Mouse (Mus musculus) liver, embryonic 14.5 days (tissue): ENCODE measurements at regions not wholly inside any gene's neighbourhood (a gene's known extent, or its start where the extent isn't known, plus 50 kb on each side); places are given as distances from the start of the nearest gene placed in this dataset.

Source experiments
- ATAC-seq: fragments of 200-750 bp; cut with Nextera tagmentation; 2 replicates; pipeline ENCODE4 v1.8.0; 2017; ENCODE audit warnings: moderate number of reproducible peaks, mild to moderate bottlenecking, moderate library complexity; ENCODE audit not compliant: insufficient read depth
- DNase-seq, 3 experiments: peaks; one replicate each; pipeline ENCODE4 v3.0.0-alpha.2; 2012 to 2013; ENCODE audit warnings: low read depth in 3 of 3, low spot score in 3 of 3
- H3K27ac ChIP-seq: fragments of 300-500 bp; sonication (generic); 2 replicates; pipeline ENCODE4 v1.5.1; 2014; ENCODE audit warnings: moderate library complexity, mild to moderate bottlenecking, control low read depth, inconsistent platforms
- H3K27me3 ChIP-seq: fragments of 300-500 bp; sonication (generic); 2 replicates; pipeline ENCODE4 v1.6.1; 2014; ENCODE audit warnings: mild to moderate bottlenecking, low read length, moderate library complexity; ENCODE audit not compliant: control insufficient read depth, insufficient read depth
- H3K36me3 ChIP-seq: fragments of 300-500 bp; sonication (generic); replicated peaks from 2 replicates; pipeline ENCODE4 v1.6.1; 2014; ENCODE audit warnings: low read depth; ENCODE audit not compliant: control insufficient read depth, insufficient read depth
- H3K4me1 ChIP-seq, 2 experiments: fragments of 200-500 bp in 1 of 2; fragments of 300-500 bp in 1 of 2; sonication (generic) in 1 of 2; replicated peaks; 2 replicates each; pipeline ENCODE4 v1.6.1; 2012 to 2014; ENCODE audit warnings: antibody characterized with exemption in 1 of 2, inconsistent platforms in 1 of 2, low read length in 1 of 2; ENCODE audit not compliant: control insufficient read depth in 2 of 2, insufficient read depth in 2 of 2
- H3K4me2 ChIP-seq: fragments of 300-500 bp; sonication (generic); 2 replicates; pipeline ENCODE4 v1.6.1; 2014; ENCODE audit warnings: low read depth, mild to moderate bottlenecking, control low read depth, moderate library complexity
- H3K4me3 ChIP-seq, 2 experiments: fragments of 200-500 bp in 1 of 2; fragments of 300-500 bp in 1 of 2; sonication (generic) in 1 of 2; 2 replicates each; pipeline ENCODE4 v1.5.1; 2012 to 2014; ENCODE audit warnings: low read depth in 2 of 2, low read length in 2 of 2, mild to moderate bottlenecking in 2 of 2, control low read depth in 1 of 2, inconsistent platforms in 1 of 2, moderate library complexity in 1 of 2; ENCODE audit not compliant: insufficient read depth in 1 of 2
- H3K9ac ChIP-seq: fragments of 300-500 bp; sonication (generic); replicated peaks from 2 replicates; pipeline ENCODE4 v1.6.1; 2014; ENCODE audit warnings: mild to moderate bottlenecking, control low read depth, moderate library complexity
- H3K9me3 ChIP-seq: fragments of 300-500 bp; sonication (generic); 2 replicates; pipeline ENCODE4 v1.6.1; 2016; ENCODE audit warnings: low read length, mixed read lengths; ENCODE audit not compliant: control insufficient read depth
- CTCF ChIP-seq: IDR thresholded peaks from 2 replicates; pipeline ENCODE4 v1.5.1; 2016; ENCODE audit warnings: antibody characterized with exemption, low read depth, control low read depth
- EP300 ChIP-seq: IDR thresholded peaks from 2 replicates; pipeline ENCODE4 v1.6.1; 2016; ENCODE audit warnings: antibody characterized with exemption, low read depth
- WGBS: fragments of 180-500 bp; shearing (Covaris S2); extraction: QIAGEN DNeasy Blood & Tissue Kit; methylation state at CpG from one replicate; pipeline ENCODE4 v1.1.7; 2014; ENCODE audit not compliant: insufficient replicate concordance; 5-methylcytosine and 5-hydroxymethylcytosine counted together

- Histone ChIP-seq H3K27ac (no peak overlapping the region), H3K27me3 (no peaks in the 10 kb centered on the region), H3K9me3 (no peaks in the 10 kb centered on the region), H3K4me1 (0 out of 4 replicates have a peak, but pooled peaks cover 0 to 2% of the 10 kb centered on the region in 2 experiments), H3K4me2 (no peak overlapping the region), H3K9ac (no peak overlapping the region), H3K36me3 (no peaks in the 10 kb centered on the region), H3K4me3 (no peak overlapping the region)
- DNase-seq (no peak), ATAC-seq (no peak)
- TF ChIP-seq CTCF, result no peak
- WGBS, result 73% methylated on average over 8 of the region's 8 CpGs
Measured at GRCm38 (mm10) chr3:66574321-66574720, 277.7 kb upstream of the Veph1 start.

GRCm38 (mm10) chr3:66572887-66573519 lies 276.4 kb upstream of the Veph1 start:
- no peak for ATAC-seq
- no peaks in the 10 kb centered on the region for H3K9me3 ChIP-seq
- TF ChIP-seq CTCF (no peak), EP300 (no peak)

GRCm38 (mm10) chr3:66570342-66570741 lies 273.7 kb upstream of the Veph1 start:
- TF ChIP-seq CTCF (peak; percentile 80), EP300 (no peak)
- Histone ChIP-seq H3K9ac (no peak overlapping the region), H3K27me3 (no peaks in the 10 kb centered on the region), H3K4me3 (no peak overlapping the region), H3K4me1 (no peaks in the 10 kb centered on the region), H3K36me3 (no peaks in the 10 kb centered on the region), H3K27ac (no peak overlapping the region), H3K9me3 (no peaks in the 10 kb centered on the region), H3K4me2 (no peak overlapping the region)
- ATAC-seq, result no peak
- DNase-seq, result no peak
- 56% methylated on average over 5 of the region's 5 CpGs for WGBS

More at GRCm38 (mm10) chr3:66572887-66573519, 276.4 kb upstream of the Veph1 start:
- Histone ChIP-seq H3K4me1 (0 out of 4 replicates have a peak, but pooled peaks cover 0 to 2% of the 10 kb centered on the region in 2 experiments), H3K36me3 (no peaks in the 10 kb centered on the region), H3K4me2 (no peak overlapping the region), H3K4me3 (no peak overlapping the region), H3K9ac (no peak overlapping the region), H3K27ac (no peak overlapping the region), H3K27me3 (no peaks in the 10 kb centered on the region)
- WGBS, result 67% methylated on average over 12 of the region's 12 CpGs
- no peak for DNase-seq

- H3K4me1 ChIP-seq, result peaks cover 0 to 2% of the 10 kb centered on the region in 2 experiments; a peak in 1 of 4 replicates
- no peak overlapping the region for H3K9ac ChIP-seq
- no peak overlapping the region for H3K4me3 ChIP-seq
- ATAC-seq (no peak), DNase-seq (no peak)
- H3K27ac ChIP-seq, result no peak overlapping the region
- no peaks in the 10 kb centered on the region for H3K9me3 ChIP-seq
- TF ChIP-seq EP300 (no peak), CTCF (no peak)
- no peak overlapping the region for H3K4me2 ChIP-seq
- no peaks in the 10 kb centered on the region for H3K27me3 ChIP-seq
- no peaks in the 10 kb centered on the region for H3K36me3 ChIP-seq
- WGBS, result 46% methylated on average over 7 of the region's 7 CpGs
Measured at GRCm38 (mm10) chr3:66564268-66565245, 267.9 kb upstream of the Veph1 start.

- TF ChIP-seq CTCF (peak; percentile 41; the same call in 1 of the 2 replicates), EP300 (no peak)
- WGBS, result 11% methylated on average over 2 of the region's 2 CpGs
- H3K27ac ChIP-seq, result no peak overlapping the region
- peak; percentile 17 to 27 (median 18) for DNase-seq
- no peaks in the 10 kb centered on the region for H3K27me3 ChIP-seq
- H3K4me1 ChIP-seq, result peaks cover 0 to 2% of the 10 kb centered on the region in 2 experiments; a peak in 1 of 4 replicates
- H3K4me2 ChIP-seq, result no peak overlapping the region
- peak; percentile 77; the same call in 1 of the 2 replicates for ATAC-seq
- no peaks in the 10 kb centered on the region for H3K36me3 ChIP-seq
- H3K4me3 ChIP-seq, result no peak overlapping the region
- H3K9me3 ChIP-seq, result no peaks in the 10 kb centered on the region
- no peak overlapping the region for H3K9ac ChIP-seq
Measured at GRCm38 (mm10) chr3:66563329-66563728, 266.7 kb upstream of the Veph1 start.
